In genomic region chr8:120426622-120427385, GRCm38 (mm10) we compare ENCODE assay signal across 8 mouse cellular contexts.
DNase-seq lines count a peak whose midpoint lies in the region; ATAC-seq and TF ChIP-seq lines count a peak whose summit lies in the region.

No protein-coding gene starts in this region.

- DNase-seq in adrenal gland, postnatal 10 days: peak; percentile 69
- DNase-seq in adrenal gland, adult 8-10 months: no peak
- DNase-seq in kidney, postnatal 10 days: peak; percentile 74
- DNase-seq in limb, embryonic 14.5 days (ENCODE audit: low spot score): peak; percentile 61

- H3K27ac ChIP-seq in embryonic facial prominence, embryonic 12.5 days: peak overlapping the region; percentile 91
- 0 out of 2 replicates have a peak overlapping the region, but pooled peaks have one; percentile 46 for H3K27ac ChIP-seq in heart, embryonic 11.5 days (ENCODE audit: low read depth, low read length)
- peak overlapping the region; percentile 70 for H3K27ac ChIP-seq in limb, embryonic 14.5 days (replicated peaks; ENCODE audit: low read depth, low read length)
- H3K27ac ChIP-seq in neural tube, embryonic 14.5 days (ENCODE audit: low read depth, low read length): peak overlapping the region; percentile 57

- no peak for TF ChIP-seq POLR2A in limb, embryonic 14.5 days (IDR thresholded peaks at IDR 0.05; ENCODE audit: borderline replicate concordance, extremely low read depth, insufficient read depth, insufficient read length)

- 0 out of 2 replicates have a peak, but pooled peaks cover 3% of the 10 kb centered on the region for H3K27me3 ChIP-seq in embryonic facial prominence, embryonic 12.5 days
- no peaks in the 10 kb centered on the region for H3K27me3 ChIP-seq in heart, embryonic 11.5 days (ENCODE audit: control insufficient read depth, insufficient read depth, low read length)
- H3K27me3 ChIP-seq in limb, embryonic 14.5 days (ENCODE audit: control insufficient read depth, insufficient read depth, low read length): no peaks in the 10 kb centered on the region
- H3K27me3 ChIP-seq in neural tube, embryonic 14.5 days (ENCODE audit: control insufficient read depth, insufficient read depth, low read length): no peaks in the 10 kb centered on the region

- no peak for ATAC-seq in embryonic facial prominence, embryonic 12.5 days (ENCODE audit: insufficient number of reproducible peaks, insufficient read depth, low FRiP score, low TSS enrichment)
- ATAC-seq in heart, embryonic 11.5 days (replicated peaks; ENCODE audit: insufficient number of reproducible peaks, low FRiP score, low TSS enrichment): no peak
- no peak for ATAC-seq in limb, embryonic 14.5 days (ENCODE audit: low FRiP score, low read depth)
- no peak for ATAC-seq in neural tube, embryonic 14.5 days (ENCODE audit: low read depth)
- no peak for ATAC-seq in monocyte, adult 5-6 weeks (replicated peaks; ENCODE audit: insufficient number of reproducible peaks, low FRiP score, low TSS enrichment, poor library complexity, severe bottlenecking)

- no peaks in the 10 kb centered on the region for H3K36me3 ChIP-seq in embryonic facial prominence, embryonic 12.5 days
- no peaks in the 10 kb centered on the region for H3K36me3 ChIP-seq in heart, embryonic 11.5 days (ENCODE audit: control insufficient read depth, insufficient read depth, low read length)
- no peaks in the 10 kb centered on the region for H3K36me3 ChIP-seq in limb, embryonic 14.5 days (ENCODE audit: control insufficient read depth, insufficient read depth, low read length)
- H3K36me3 ChIP-seq in neural tube, embryonic 14.5 days (ENCODE audit: control insufficient read depth, insufficient read depth, low read length): no peaks in the 10 kb centered on the region

- H3K9ac ChIP-seq in embryonic facial prominence, embryonic 12.5 days: peak overlapping the region; percentile 30; the same call in 1 of the 2 replicates
- peak overlapping the region; percentile 47 for H3K9ac ChIP-seq in heart, embryonic 11.5 days (ENCODE audit: low read depth, low read length)
- no peak overlapping the region for H3K9ac ChIP-seq in limb, embryonic 14.5 days (ENCODE audit: low read depth, low read length, severe bottlenecking)
- H3K9ac ChIP-seq in neural tube, embryonic 14.5 days (replicated peaks; ENCODE audit: low read depth, low read length): no peak overlapping the region

- H3K4me1 ChIP-seq in embryonic facial prominence, embryonic 12.5 days: peaks cover 72% of the 10 kb centered on the region
- peaks cover 54% of the 10 kb centered on the region for H3K4me1 ChIP-seq in heart, embryonic 11.5 days (ENCODE audit: control insufficient read depth, insufficient read depth, low read length)
- H3K4me1 ChIP-seq in limb, embryonic 14.5 days (ENCODE audit: control insufficient read depth, insufficient read depth, low read length): peaks cover 49% of the 10 kb centered on the region
- H3K4me1 ChIP-seq in neural tube, embryonic 14.5 days (ENCODE audit: control insufficient read depth, insufficient read depth, low read length): peaks cover 48% of the 10 kb centered on the region

- no peak overlapping the region for H3K4me3 ChIP-seq in embryonic facial prominence, embryonic 12.5 days
- H3K4me3 ChIP-seq in heart, embryonic 11.5 days (ENCODE audit: low read depth, low read length): no peak overlapping the region
- no peak overlapping the region for H3K4me3 ChIP-seq in limb, embryonic 14.5 days (replicated peaks; ENCODE audit: low read length)
- H3K4me3 ChIP-seq in neural tube, embryonic 14.5 days (ENCODE audit: low read depth, low read length): no peak overlapping the region

- WGBS in embryonic facial prominence, embryonic 12.5 days: 23% methylated on average over 20 of the region's 20 CpGs
- WGBS in heart, embryonic 11.5 days (ENCODE audit: insufficient replicate concordance): 59% methylated on average over 20 of the region's 20 CpGs
- WGBS in limb, embryonic 14.5 days: 33% methylated on average over 20 of the region's 20 CpGs
- 40% methylated on average over 20 of the region's 20 CpGs for WGBS in neural tube, embryonic 14.5 days

- no peaks in the 10 kb centered on the region for H3K9me3 ChIP-seq in embryonic facial prominence, embryonic 12.5 days
- H3K9me3 ChIP-seq in heart, embryonic 11.5 days (replicated peaks; ENCODE audit: control insufficient read depth, low read length): no peaks in the 10 kb centered on the region
- no peaks in the 10 kb centered on the region for H3K9me3 ChIP-seq in limb, embryonic 14.5 days (ENCODE audit: control insufficient read depth, low read length)
- no peaks in the 10 kb centered on the region for H3K9me3 ChIP-seq in neural tube, embryonic 14.5 days (ENCODE audit: control insufficient read depth, low read length)

- peak overlapping the region; percentile 5; the same call in 1 of the 2 replicates for H3K4me2 ChIP-seq in embryonic facial prominence, embryonic 12.5 days (replicated peaks)
- H3K4me2 ChIP-seq in heart, embryonic 11.5 days: no peak overlapping the region
- H3K4me2 ChIP-seq in limb, embryonic 14.5 days (replicated peaks; ENCODE audit: low read depth, low read length, severe bottlenecking): no peak overlapping the region; the same call in 1 of the 2 replicates
- H3K4me2 ChIP-seq in neural tube, embryonic 14.5 days (ENCODE audit: low read depth, low read length): no peak overlapping the region

Comparison
In these comparisons a context has a peak if more than half of its experiments do, and no peak if none do; other contexts are left out.
1. H3K9ac ChIP-seq: peak in embryonic facial prominence, embryonic 12.5 days (single experiment) and heart, embryonic 11.5 days (single experiment); none in limb, embryonic 14.5 days (single experiment) and neural tube, embryonic 14.5 days (single experiment).
2. Peak in every context shown above with its lines, with median percentiles within 50 percentile points of each other: H3K27ac ChIP-seq.